In genomic region chr16:50009542-50009941, GRCm38 (mm10) we compare ENCODE assay signal across 9 mouse cellular contexts.
DNase-seq lines count a peak whose midpoint lies in the region; ATAC-seq lines count a peak whose summit lies in the region.
"Had no signal": no experiment of that assay in that cellular context is flagged by ENCODE, and none has a peak within 500 bp of the region (broad histone marks: within the 10 kb centered on the region; RNA-seq: fewer than 3 reads in every experiment).

No protein-coding gene starts in this region.

- no peaks in the 10 kb centered on the region for H3K9me3 ChIP-seq in heart, embryonic 11.5 days (replicated peaks; ENCODE audit: control insufficient read depth, low read length)
- H3K9me3 ChIP-seq: embryonic facial prominence, embryonic 15.5 days had no signal

- DNase-seq in heart, adult 8-10 months (ENCODE audit: low spot score), result peak; percentile 41
- peak; percentile 82 for DNase-seq in adrenal gland, adult 8-10 months
- peak; percentile 52 to 82 for DNase-seq in frontal cortex, adult 2 months (ENCODE audit: extremely low spot score in 1 of 2, low spot score in 1 of 2)
- peak; percentile 25 for DNase-seq in left cerebral cortex, adult 11 months (ENCODE audit: low spot score)
- DNase-seq in testis, postnatal 14 days (ENCODE audit: low spot score), result peak; percentile 15
- DNase-seq in thymus, postnatal 14 days, result no peak
- no peak for DNase-seq in lung, postnatal 4 days

- H3K4me3 ChIP-seq in heart, embryonic 11.5 days (ENCODE audit: low read depth, low read length), result no peak overlapping the region
- H3K4me3 ChIP-seq: embryonic facial prominence, embryonic 15.5 days had no signal

- ATAC-seq in heart, embryonic 11.5 days (replicated peaks; ENCODE audit: insufficient number of reproducible peaks, low FRiP score, low TSS enrichment), result no peak

- no peak overlapping the region for H3K27ac ChIP-seq in heart, embryonic 11.5 days (ENCODE audit: low read depth, low read length)
- H3K27ac ChIP-seq: embryonic facial prominence, embryonic 15.5 days had no signal

- no peak overlapping the region for H3K9ac ChIP-seq in heart, embryonic 11.5 days (ENCODE audit: low read depth, low read length)
- H3K9ac ChIP-seq: embryonic facial prominence, embryonic 15.5 days had no signal

- WGBS in heart, embryonic 11.5 days (ENCODE audit: insufficient replicate concordance), result 19% methylated on average over 6 of the region's 6 CpGs

- H3K27me3 ChIP-seq in heart, embryonic 11.5 days (ENCODE audit: control insufficient read depth, insufficient read depth, low read length), result peaks cover 13% of the 10 kb centered on the region
- H3K27me3 ChIP-seq: embryonic facial prominence, embryonic 15.5 days had no signal

- no peak overlapping the region for H3K4me2 ChIP-seq in heart, embryonic 11.5 days
- H3K4me2 ChIP-seq: embryonic facial prominence, embryonic 15.5 days had no signal

- no peaks in the 10 kb centered on the region for H3K36me3 ChIP-seq in heart, embryonic 11.5 days (ENCODE audit: control insufficient read depth, insufficient read depth, low read length)
- H3K36me3 ChIP-seq: embryonic facial prominence, embryonic 15.5 days had no signal

- no peaks in the 10 kb centered on the region for H3K4me1 ChIP-seq in heart, embryonic 11.5 days (ENCODE audit: control insufficient read depth, insufficient read depth, low read length)
- H3K4me1 ChIP-seq: embryonic facial prominence, embryonic 15.5 days had no signal

Comparison
In these comparisons a context has a peak if more than half of its experiments do, and no peak if none do; other contexts are left out.
1. DNase-seq: peak in heart, adult 8-10 months (single experiment), adrenal gland, adult 8-10 months (single experiment), frontal cortex, adult 2 months (2 of 2), left cerebral cortex, adult 11 months (single experiment) and testis, postnatal 14 days (single experiment); none in thymus, postnatal 14 days (single experiment) and lung, postnatal 4 days (0 of 2).